Mouse (Mus musculus) cerebellum, adult 2 months (tissue): ENCODE results near the gene Tgfbr3. TPM values are rescaled to one million over a fixed set of nuclear protein-coding genes. Genes with fewer than 3 reads are reported as not detected.

Source experiments
- DNase-seq, 2 experiments: peaks; one replicate each; pipeline ENCODE4 v3.0.0; 2021
- H3K27ac ChIP-seq: fragments of 200-500 bp; 2 replicates; pipeline ENCODE4 v1.5.1; 2012; ENCODE audit warnings: low read length, control low read depth, inconsistent platforms; ENCODE audit not compliant: insufficient read depth
- H3K27me3 ChIP-seq: fragments of 200-500 bp; 2 replicates; pipeline ENCODE4 v1.6.1; 2012; ENCODE audit warnings: inconsistent platforms, mild to moderate bottlenecking, low read length, moderate library complexity; ENCODE audit not compliant: control insufficient read depth, insufficient read depth
- H3K4me1 ChIP-seq: fragments of 200-500 bp; 2 replicates; pipeline ENCODE4 v1.6.1; 2011; ENCODE audit warnings: low read length; ENCODE audit not compliant: control insufficient read depth, insufficient read depth
- H3K4me3 ChIP-seq: fragments of 200-500 bp; replicated peaks from 2 replicates; pipeline ENCODE3; 2011; ENCODE audit warnings: mild to moderate bottlenecking, low read depth, low read length, control low read depth; ENCODE audit not compliant: insufficient read depth
- CTCF ChIP-seq: fragments of 200-500 bp; IDR thresholded peaks from 2 replicates; pipeline ENCODE4 v1.5.1; 2011; ENCODE audit warnings: low read depth, mild to moderate bottlenecking, control low read depth, low read length, moderate library complexity, borderline replicate concordance; ENCODE audit not compliant: insufficient read depth
- POLR2A ChIP-seq: fragments of 200-500 bp; IDR thresholded peaks from 2 replicates; pipeline ENCODE4 v1.6.1; 2011; ENCODE audit warnings: low read length, control low read depth, borderline replicate concordance; ENCODE audit not compliant: insufficient read depth
- WGBS: fragments of 180-500 bp; shearing (Covaris S2); methylation state at CpG from one replicate; pipeline ENCODE4 v1.1.7; 2018; 5-methylcytosine and 5-hydroxymethylcytosine counted together
- polyA plus RNA-seq: library from polyadenylated mRNA; depleted of rRNA; stranded (reverse); fragments of >200 nt; gene quantifications from 2 replicates; pipeline ENCODE4 v1.2.3, GENCODE M21; 2012; rRNA removed

Tgfbr3 gene
- polyA plus RNA-seq, 1 experiment, result 11.5 TPM

DNA sequence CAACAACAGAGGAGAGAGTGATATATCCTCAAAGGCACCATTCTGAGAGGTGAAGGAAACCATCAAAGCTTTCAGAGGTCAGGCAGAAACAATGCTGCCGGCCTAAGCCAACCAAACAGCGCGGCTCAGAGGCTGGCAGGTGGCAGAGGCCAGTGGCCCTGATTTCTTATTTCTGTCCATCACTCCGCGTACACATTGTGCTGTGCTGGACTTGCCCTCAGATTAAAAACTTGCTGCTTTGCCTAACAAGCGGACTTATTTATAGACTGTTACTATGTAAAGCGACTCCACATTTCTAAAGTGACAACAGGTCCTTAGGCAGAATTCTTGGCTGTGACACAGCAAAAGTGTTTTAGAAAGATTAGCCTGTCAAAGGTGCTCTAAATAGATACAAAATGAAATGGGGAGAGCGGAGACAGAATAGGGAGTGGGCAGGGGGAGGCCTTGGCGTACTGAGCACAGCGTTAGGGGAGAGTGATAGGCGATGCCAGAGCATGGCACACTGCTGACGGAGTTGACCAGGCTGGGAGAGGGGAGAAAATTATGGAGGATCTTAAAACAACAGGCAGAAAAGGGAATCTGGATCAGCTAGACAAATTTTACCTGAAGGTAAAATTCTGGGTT, 227.1 kb downstream of the Tgfbr3 start:
- H3K4me3 ChIP-seq, result no peak overlapping the region
- no peak for DNase-seq
- 79% methylated on average over 12 of the region's 12 CpGs for whole genome bisulfite sequencing
- H3K4me1 ChIP-seq, result no peaks in the 10 kb centered on the region; the same call in 1 of the 2 replicates
- TF ChIP-seq POLR2A (no peak), CTCF (no peak)
- no peak overlapping the region for H3K27ac ChIP-seq
- H3K27me3 ChIP-seq, result no peaks in the 10 kb centered on the region

DNA sequence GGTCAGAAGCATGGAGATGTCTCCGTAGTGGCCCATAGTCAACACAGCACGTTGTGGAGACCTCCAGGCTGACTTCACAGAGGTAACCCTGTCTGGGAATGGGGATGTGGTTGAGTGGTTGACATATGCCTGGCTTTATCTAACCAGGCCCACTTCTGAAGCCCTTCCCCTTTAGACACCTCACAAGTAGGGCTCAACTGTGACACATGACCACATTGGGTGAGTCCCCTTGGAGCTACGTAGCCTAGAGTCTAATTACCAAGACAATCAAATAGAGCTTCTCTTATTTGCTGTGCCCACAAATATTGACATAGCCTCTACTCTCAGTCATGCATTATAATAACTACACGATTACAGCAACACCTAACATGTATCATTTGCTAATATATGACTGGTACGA, 229.9 kb downstream of the Tgfbr3 start:
- TF ChIP-seq POLR2A (no peak), CTCF (no peak)
- no peak overlapping the region for H3K27ac ChIP-seq
- H3K4me1 ChIP-seq, result no peaks in the 10 kb centered on the region; the same call in 1 of the 2 replicates
- no peak overlapping the region for H3K4me3 ChIP-seq
- no peaks in the 10 kb centered on the region for H3K27me3 ChIP-seq
- WGBS, result 88% methylated on average over 5 of the region's 5 CpGs
- DNase-seq, result no peak

DNA sequence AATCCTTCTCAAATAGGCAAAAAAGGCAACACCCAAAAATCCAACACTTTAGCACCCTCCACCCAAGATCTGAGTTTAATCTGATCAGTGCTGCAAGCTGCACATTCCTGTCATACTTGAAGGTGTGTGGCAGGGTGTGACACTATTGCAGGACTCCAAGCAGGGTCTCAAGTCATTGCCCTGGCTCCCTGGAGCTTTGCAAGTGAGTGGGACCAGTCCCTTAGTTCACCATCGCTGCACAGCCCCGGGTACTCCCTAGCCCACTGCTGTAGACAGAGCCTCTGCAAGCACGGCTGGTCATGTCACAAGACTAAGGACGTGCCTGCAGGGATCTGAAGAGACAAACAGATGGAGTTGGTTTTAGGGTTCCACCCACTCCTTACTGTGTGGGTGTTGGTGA, 230.8 kb downstream of the Tgfbr3 start:
- Histone ChIP-seq H3K4me1 (no peaks in the 10 kb centered on the region; the same call in 1 of the 2 replicates), H3K27ac (no peak overlapping the region), H3K4me3 (no peak overlapping the region), H3K27me3 (no peaks in the 10 kb centered on the region)
- TF ChIP-seq POLR2A (no peak), CTCF (no peak)
- 79% methylated on average over 4 of the region's 4 CpGs for WGBS
- DNase-seq, result no peak

Other genes with a start within 250 kb of the Tgfbr3 start
- 9.2 and 10.7 TPM in 2 replicates for gene Brdt, start 41.5 kb upstream of the Tgfbr3 start, polyA plus RNA-seq
- gene Ephx4, start 113.1 kb upstream of the Tgfbr3 start, polyA plus RNA-seq, result 34.8 and 36.4 TPM in 2 replicates
- 0.05 and 0.06 TPM in 2 replicates for gene Lpcat2b, start 141.9 kb upstream of the Tgfbr3 start, polyA plus RNA-seq
- gene Btbd8, start 148.4 kb upstream of the Tgfbr3 start, polyA plus RNA-seq, result 32.9 and 33.6 TPM in 2 replicates
- gene Gm42669, start 218.0 kb upstream of the Tgfbr3 start, polyA plus RNA-seq, result 0.23 and 0.46 TPM in 2 replicates
- 0.21 and 0.32 TPM in 2 replicates for gene 1700028K03Rik, start 245.1 kb upstream of the Tgfbr3 start, polyA plus RNA-seq